In the genomic region with DNA sequence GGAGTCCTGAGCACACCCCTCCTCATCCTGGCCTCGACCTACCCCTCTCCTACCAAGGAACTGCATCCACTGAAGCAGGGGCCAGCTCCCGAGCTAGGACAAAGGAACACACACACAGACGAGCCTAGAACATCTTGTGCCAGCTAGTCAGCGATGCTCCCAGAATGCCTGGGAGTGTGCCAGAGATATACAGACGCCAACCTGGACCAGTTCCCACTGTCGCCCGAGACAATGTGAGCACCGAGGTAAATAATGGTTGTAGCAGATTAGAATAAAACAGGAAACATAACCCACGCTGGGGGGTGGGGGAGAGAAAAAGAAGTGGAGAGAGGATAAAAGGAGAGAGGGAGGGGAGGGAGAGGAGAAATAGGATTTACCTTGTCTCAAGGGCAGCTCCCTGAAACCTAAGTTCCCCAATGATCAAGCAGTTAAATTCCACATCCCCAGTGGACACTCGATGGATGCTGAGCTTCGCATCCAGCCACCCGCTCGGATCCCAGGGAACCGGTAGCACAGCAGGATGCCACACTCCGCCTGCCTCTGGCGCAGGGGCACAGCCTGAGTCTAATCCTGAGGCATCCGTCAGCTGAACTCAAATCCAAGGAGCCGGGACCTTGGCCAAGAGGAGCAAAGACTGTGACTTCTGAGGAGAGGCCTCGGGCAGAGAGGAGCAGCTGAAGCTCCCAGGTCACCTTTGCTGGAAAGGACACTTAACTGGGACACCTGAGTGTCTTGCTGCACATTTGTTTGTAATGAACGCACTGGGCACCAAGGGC, we compare ENCODE assay signal across 8 mouse cellular contexts. TPM values are rescaled to one million over a fixed set of nuclear protein-coding genes. Genes with fewer than 3 reads are reported as not detected.
DNase-seq lines count a peak whose midpoint lies in the region; ATAC-seq and TF ChIP-seq lines count a peak whose summit lies in the region.
"Had no signal": no experiment of that assay in that cellular context is flagged by ENCODE, and none has a peak within 500 bp of the region (broad histone marks: within the 10 kb centered on the region; RNA-seq: fewer than 3 reads in every experiment).

No protein-coding gene starts in this region.

- H3K27me3 ChIP-seq in liver, adult 2 months (ENCODE audit: control insufficient read depth, insufficient read depth, low read length) = no peaks in the 10 kb centered on the region
- no peaks in the 10 kb centered on the region for H3K27me3 ChIP-seq in midbrain, postnatal 0 days (ENCODE audit: insufficient read depth, low read length)

- no peaks in the 10 kb centered on the region for H3K9me3 ChIP-seq in midbrain, postnatal 0 days (ENCODE audit: low read length)
- H3K9me3 ChIP-seq: liver, embryonic 13.5 days had no signal

- no peak overlapping the region for H3K4me2 ChIP-seq in midbrain, postnatal 0 days (ENCODE audit: low read depth, low read length, poor library complexity, severe bottlenecking)
- H3K4me2 ChIP-seq: liver, embryonic 13.5 days had no signal

- H3K4me1 ChIP-seq in liver, adult 2 months (ENCODE audit: control insufficient read depth, insufficient read depth, low read length) = peaks cover 50% of the 10 kb centered on the region
- H3K4me1 ChIP-seq in midbrain, postnatal 0 days (ENCODE audit: insufficient read depth, low read length) = peaks cover 8% of the 10 kb centered on the region; the same call in 1 of the 2 replicates

- 40% methylated on average over 20 of the region's 20 CpGs for WGBS in liver, adult 2 months
- 39% methylated on average over 20 of the region's 20 CpGs for WGBS in midbrain, postnatal 0 days

- no peak for TF ChIP-seq POLR2A in liver, adult 2 months (IDR thresholded peaks at IDR 0.05; ENCODE audit: extremely low read depth, insufficient read depth, low read length)

- ATAC-seq in midbrain, postnatal 0 days (ENCODE audit: low FRiP score) = no peak

- H3K27ac ChIP-seq in liver, adult 2 months (replicated peaks; ENCODE audit: insufficient read depth, low read depth, low read length) = no peak overlapping the region; the same call in 1 of the 2 replicates
- H3K27ac ChIP-seq in midbrain, postnatal 0 days (ENCODE audit: low read depth, low read length) = no peak overlapping the region
- H3K27ac ChIP-seq: liver, embryonic 13.5 days had no signal

- peak; percentile 70 for DNase-seq in liver, adult 2 months (ENCODE audit: extremely low read depth, low read depth, low spot score)
- DNase-seq in liver = no peak
- peak; percentile 69 to 74 for DNase-seq in cerebellum, postnatal 36 days
- DNase-seq in layer of hippocampus, postnatal 10 days (ENCODE audit: low spot score in 2 of 2) = peak; percentile 70 to 77
- DNase-seq in midbrain, postnatal 0 days (ENCODE audit: low spot score) = peak; percentile 84
- DNase-seq in urinary bladder, postnatal 25 days (ENCODE audit: low spot score) = no peak
- no peak for DNase-seq in natural killer cell, adult 2 months (ENCODE audit: low spot score in 2 of 2)
- DNase-seq: liver, embryonic 13.5 days had no signal

- TF ChIP-seq CTCF in liver, adult 2 months (IDR thresholded peaks at IDR 0.05; ENCODE audit: low read depth, low read length) = no peak
- TF ChIP-seq CTCF in midbrain, postnatal 0 days (IDR thresholded peaks at IDR 0.05) = no peak

- peaks cover 72% of the 10 kb centered on the region for H3K79me2 ChIP-seq in liver, adult 2 months (ENCODE audit: control insufficient read depth, insufficient read depth, low read length)

- H3K9ac ChIP-seq in liver, adult 2 months (ENCODE audit: low read depth, low read length) = 0 out of 2 replicates have a peak overlapping the region, but pooled peaks have one; percentile 12
- H3K9ac ChIP-seq in midbrain, postnatal 0 days (replicated peaks; ENCODE audit: low read length, poor library complexity, severe bottlenecking) = no peak overlapping the region
- H3K9ac ChIP-seq: liver, embryonic 13.5 days had no signal

- no peaks in the 10 kb centered on the region for H3K36me3 ChIP-seq in liver, adult 2 months (ENCODE audit: control insufficient read depth, insufficient read depth, low read length)
- H3K36me3 ChIP-seq in midbrain, postnatal 0 days (ENCODE audit: insufficient read depth, low read length) = no peaks in the 10 kb centered on the region
- H3K36me3 ChIP-seq: liver, embryonic 13.5 days had no signal

- no peak overlapping the region for H3K4me3 ChIP-seq in liver, adult 2 months (ENCODE audit: insufficient read depth, low read depth, low read length)
- no peak overlapping the region for H3K4me3 ChIP-seq in midbrain, postnatal 0 days (ENCODE audit: low read depth, low read length)
- H3K4me3 ChIP-seq: liver, embryonic 13.5 days had no signal

RNA-seq across cellular contexts. Expression of gene Vav2, which starts 5.4 kb away (rescaled TPM):
- 17.6 and 22.1 TPM in 2 replicates for total RNA-seq in liver, adult 2 months (2014; rRNA removed)
- 25.1 and 26.0 TPM in 2 replicates for polyA plus RNA-seq in liver, adult 2 months (2012; rRNA removed)
- 10 to 100 TPM; 30.3 to 33.4 TPM for total RNA-seq in layer of hippocampus, postnatal 10 days (2021)
- total RNA-seq in midbrain, postnatal 0 days (2014; rRNA removed) = 33.6 and 34.8 TPM in 2 replicates
- polyA plus RNA-seq in midbrain, postnatal 0 days (2015; fragmentation: Nextera tagmentation; extraction: Ambion mirVana) = 6.4 TPM in 2 replicates

RNA-seq across cellular contexts. Expression of gene Brd3os, which starts 20.6 kb away (rescaled TPM):
- 0.09 and 0.40 TPM in 2 replicates for total RNA-seq in liver, adult 2 months (2014; rRNA removed)
- 0.61 and 0.82 TPM in 2 replicates for polyA plus RNA-seq in liver, adult 2 months (2012; rRNA removed)
- total RNA-seq in layer of hippocampus, postnatal 10 days (2021) = 10 to 100 TPM; 25.3 to 26.6 TPM
- 32.9 and 44.2 TPM in 2 replicates for total RNA-seq in midbrain, postnatal 0 days (2014; rRNA removed)
- 42.5 and 47.4 TPM in 2 replicates for polyA plus RNA-seq in midbrain, postnatal 0 days (2015; fragmentation: Nextera tagmentation; extraction: Ambion mirVana)

Comparison
In these comparisons a context has a peak if more than half of its experiments do, and no peak if none do; other contexts are left out.
1. DNase-seq: peak in liver, adult 2 months (single experiment), cerebellum, postnatal 36 days (2 of 2), layer of hippocampus, postnatal 10 days (2 of 2) and midbrain, postnatal 0 days (single experiment); none in liver (single experiment), urinary bladder, postnatal 25 days (single experiment) and natural killer cell, adult 2 months (0 of 2).
2. RNA of gene Brd3os, which starts 20.6 kb away (total RNA-seq): 32.9 to 44.2 TPM in midbrain, postnatal 0 days and 25.3 to 26.6 TPM in layer of hippocampus, postnatal 10 days; 0.09 to 0.40 TPM in liver, adult 2 months; every median in the first group is over 10 times any median in the second.